Mouse (Mus musculus): ENCODE data around the gene Gpr157.

- no peak for TF ChIP-seq CTCF (IDR thresholded peaks at IDR 0.05; ENCODE audit: low read depth, low read length)
- TF ChIP-seq POLR2A (IDR thresholded peaks at IDR 0.05; ENCODE audit: borderline replicate concordance, low read depth, low read length): no peak
Observed at GRCm38 (mm10) chr4:150127894-150128293, 40.7 kb downstream of the Gpr157 start.

Measured in bone marrow macrophage, adult 2 months (primary cell).